Mouse (Mus musculus): ENCODE results near the gene Has1.
"Not testable (repeated sequence)": the region's sequence is repeated elsewhere in the genome, so short reads cannot be mapped to it uniquely, and the experiment has no call there.

Gene Has1

GRCm38 (mm10) chr17:17844606-17845005 is 10.4 kb downstream of the Has1 start:
- DNase-seq (ENCODE audit: low spot score), result not testable (repeated sequence)

- no peak for DNase-seq (ENCODE audit: low spot score)
These were observed 11.3 kb downstream of the Has1 start for GRCm38 (mm10) chr17:17843534-17844261.

GRCm38 (mm10) chr17:17840796-17841195 is 14.2 kb downstream of the Has1 start:
- DNase-seq (ENCODE audit: low spot score), result no peak

DNA sequence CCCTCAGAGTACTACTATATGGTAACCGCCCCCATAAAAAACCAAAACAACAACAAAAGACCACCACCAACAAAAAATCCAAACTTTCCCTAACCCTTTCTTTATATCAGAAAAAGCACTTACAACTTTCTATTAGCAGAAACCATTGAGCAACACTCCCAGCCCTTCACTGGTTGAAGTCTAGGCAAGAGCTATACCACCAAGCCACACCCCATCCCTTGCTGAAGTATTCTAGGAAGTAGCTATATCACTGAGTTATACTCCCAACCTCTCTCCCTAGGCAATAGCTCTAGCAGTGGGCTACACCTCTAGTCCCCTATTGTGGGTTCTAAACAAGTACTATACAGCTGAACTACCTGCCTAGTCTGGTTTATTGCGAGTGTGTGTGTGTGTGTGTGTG is 15.7 kb downstream of the Has1 start:
- no peak for DNase-seq (ENCODE audit: low spot score)

GRCm38 (mm10) chr17:17837919-17838701 is 16.9 kb downstream of the Has1 start:
- peak; percentile 97 for DNase-seq (ENCODE audit: low spot score)

GRCm38 (mm10) chr17:17837426-17837825 is 17.6 kb downstream of the Has1 start:
- DNase-seq (ENCODE audit: low spot score), result no peak

- DNase-seq (ENCODE audit: low spot score), result no peak
These were observed 18.9 kb downstream of the Has1 start for GRCm38 (mm10) chr17:17836101-17836500.

DNA sequence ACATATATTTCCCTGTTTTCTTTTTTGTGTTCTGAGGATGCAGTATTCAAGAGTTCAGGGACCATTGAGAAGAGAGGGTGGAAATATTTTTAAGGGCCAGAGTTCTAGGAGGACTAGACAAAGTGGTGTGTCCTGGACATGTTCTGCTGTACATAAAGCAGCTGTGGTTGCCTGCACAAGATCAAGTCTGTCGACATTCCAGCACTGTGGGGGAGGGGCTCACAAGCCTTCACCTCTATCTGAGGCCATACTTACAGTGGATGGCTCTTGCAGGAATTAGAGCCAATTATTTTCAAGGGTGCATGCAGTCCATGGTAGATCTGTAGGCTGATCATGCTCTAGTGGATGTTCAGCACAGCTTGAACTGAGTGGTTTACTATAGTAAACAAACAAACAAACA is 20.1 kb downstream of the Has1 start:
- DNase-seq (ENCODE audit: low spot score), result no peak

DNA sequence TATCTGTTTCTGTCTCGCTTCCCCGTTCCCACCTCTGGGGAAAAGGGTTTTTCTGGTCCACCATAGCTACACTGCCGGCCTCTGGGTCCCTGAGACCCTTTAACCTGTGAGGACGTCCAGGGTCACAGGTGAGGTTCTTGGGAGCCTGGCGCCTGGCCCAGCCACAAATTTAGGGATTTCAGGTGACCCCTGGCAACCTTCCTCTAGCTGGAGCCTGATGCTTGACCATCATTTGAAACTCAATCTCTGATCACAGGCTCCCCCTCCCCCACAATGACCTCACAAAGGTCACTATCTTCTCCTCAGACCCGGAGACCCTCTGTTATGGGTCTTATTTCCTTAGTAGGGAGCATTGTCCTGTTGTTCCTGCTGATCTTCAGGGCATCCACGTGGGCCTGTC is 24.3 kb downstream of the Has1 start:
- DNase-seq (ENCODE audit: low spot score), result no peak

- no peak for DNase-seq (ENCODE audit: low spot score)
These were observed 25.0 kb downstream of the Has1 start for GRCm38 (mm10) chr17:17829816-17830535.

GRCm38 (mm10) chr17:17829052-17829785 is 25.8 kb downstream of the Has1 start:
- no peak for DNase-seq (ENCODE audit: low spot score)

DNA sequence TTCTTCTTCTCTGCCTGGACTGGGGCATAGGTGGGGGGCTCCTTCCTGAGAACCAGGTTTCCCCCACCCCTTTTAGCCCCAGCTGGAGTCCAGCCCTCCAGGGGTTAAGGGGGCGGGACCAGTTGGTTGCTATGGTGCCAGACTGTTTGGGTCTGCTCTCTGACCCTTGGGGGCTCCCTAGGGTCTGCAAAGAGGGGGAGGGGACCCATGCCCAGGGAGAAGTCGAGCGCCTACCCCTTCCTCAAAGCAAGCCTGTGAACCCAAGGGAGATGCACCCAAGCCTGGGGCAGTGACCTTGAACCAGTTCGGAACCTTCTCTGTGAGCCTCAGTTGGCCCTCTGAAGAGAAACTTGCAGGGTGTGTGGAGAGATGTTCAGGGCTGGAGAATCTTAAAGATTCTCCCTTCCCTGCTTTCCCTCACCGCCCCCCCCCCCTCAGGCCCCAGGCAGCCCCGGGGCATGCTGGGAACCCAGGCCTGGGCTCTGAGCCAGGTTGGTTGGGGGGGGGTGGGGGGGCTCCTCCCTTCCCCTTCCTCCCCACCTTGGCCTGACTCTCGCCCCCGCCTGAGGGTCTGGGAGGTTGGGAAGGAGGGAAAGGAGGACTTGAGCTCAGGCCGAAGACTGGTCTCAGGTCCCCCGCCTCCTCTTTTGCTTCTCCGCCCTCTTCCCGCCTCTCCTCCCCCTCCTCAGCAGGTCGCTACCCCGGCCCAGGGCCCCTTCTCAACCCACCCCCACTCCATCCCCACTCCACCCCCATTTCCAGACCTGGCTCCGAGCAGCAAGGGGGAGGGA is 26.6 kb downstream of the Has1 start:
- DNase-seq (ENCODE audit: low spot score), result no peak

DNA sequence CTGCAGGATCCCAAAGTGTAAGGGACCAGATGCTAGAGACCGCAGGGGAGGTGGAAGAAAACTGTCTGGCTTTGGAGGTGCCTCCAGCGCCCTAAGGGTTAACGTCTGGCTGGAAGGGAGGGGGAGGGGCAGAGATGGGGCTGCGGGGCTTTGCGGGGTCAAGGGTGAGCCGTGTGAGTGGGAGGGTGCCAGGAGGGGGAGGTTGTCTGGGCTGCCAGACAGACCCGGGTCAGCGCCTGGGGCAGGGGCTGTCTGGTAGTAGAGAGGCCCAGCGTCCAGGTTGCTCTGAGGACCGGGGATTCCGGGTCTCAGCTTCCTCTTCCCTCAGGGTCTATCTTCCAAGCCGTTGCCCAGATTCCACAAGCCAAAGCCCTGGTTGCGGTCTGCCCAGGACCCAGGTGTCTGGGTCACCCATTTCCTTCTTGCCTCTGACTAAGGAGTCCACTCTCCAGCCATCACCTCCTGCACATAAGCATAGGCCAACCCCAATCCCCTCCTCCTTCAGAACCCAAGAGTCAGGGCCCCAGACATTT is 27.3 kb downstream of the Has1 start:
- no peak for DNase-seq (ENCODE audit: low spot score)

DNA sequence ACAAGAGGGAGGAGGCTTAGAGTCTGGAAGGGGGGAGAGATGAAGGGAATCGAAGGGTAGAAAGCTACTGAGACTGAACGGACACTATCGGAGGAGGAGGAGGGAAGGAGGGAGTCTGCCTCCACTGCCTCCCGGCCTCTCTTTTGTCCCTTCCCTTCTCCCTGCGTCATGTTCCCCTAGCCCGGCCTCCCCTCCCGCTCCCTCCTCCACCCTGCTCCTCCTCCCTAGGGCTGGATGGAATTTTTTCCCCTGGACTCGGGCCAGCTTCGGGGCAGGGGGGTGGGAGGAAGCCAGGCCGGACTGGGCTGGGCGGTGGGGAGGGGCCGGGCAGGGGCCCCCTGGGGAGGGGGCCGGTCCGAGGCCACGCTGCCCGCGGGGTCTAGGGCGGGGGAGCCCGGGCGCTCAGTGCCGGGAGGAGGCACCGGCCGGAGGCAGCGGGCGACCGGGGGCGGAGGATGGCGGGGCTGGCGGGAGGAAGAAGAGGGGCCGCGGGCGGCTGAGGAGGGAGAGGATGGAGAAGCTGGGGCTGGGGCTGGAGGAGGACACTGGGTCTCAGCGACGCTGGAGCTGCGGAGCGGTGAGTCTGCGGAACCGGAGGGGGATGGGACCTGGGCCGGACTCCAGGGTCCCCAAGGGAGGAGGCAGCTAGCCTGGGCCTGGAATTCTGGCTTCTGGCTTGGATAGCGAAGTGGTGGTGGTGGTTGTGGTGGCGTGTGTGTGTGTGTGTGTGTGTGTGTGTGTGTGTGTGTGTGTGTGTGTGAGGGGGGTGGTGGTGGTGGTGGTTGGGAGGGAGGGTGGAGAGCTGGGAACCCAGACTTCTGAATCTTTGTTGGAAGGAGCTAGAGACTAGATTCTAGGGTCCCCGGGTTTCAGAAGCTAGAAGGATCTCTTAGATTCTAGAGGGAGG is 28.0 kb downstream of the Has1 start, which contains the start of gene Spaca6:
TSS of gene Spaca6 (plus strand) at position 408 of the 907 bp plus-strand sequence.
- DNase-seq (ENCODE audit: low spot score), result peak; percentile 80

GRCm38 (mm10) chr17:17825921-17826591 is 28.9 kb downstream of the Has1 start:
- no peak for DNase-seq (ENCODE audit: low spot score)

DNA sequence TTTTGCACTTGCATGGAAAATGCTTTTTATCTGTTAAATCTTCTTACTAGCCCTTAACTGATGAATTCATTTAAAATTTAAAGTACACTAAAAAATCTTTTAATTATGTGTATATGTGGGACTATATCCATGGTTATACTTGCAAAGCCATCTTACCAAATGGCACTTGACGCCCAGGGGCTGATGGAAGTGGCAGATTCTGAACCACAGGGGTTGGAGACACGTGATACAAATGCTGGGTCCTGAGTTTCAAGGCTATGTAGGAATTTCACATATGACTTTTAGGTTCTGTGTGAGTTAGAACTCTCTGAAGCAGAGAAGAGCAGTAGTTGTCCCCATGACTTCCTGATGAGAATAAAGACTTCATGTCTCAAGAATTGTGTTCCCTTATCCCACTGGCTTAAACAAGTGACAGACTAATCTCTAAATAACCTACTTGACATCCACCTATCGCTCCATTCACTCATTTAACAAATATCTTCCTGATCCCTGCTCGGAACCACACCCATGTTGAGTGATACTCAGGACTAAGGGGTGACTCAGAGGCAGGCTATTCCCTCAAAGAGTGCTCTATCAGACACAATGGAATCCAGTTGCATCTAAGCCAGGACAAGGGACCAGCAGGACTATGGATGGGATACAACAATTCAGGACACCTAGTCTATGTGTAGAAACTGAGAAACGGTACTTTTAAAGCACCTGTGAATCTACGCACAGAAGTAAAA is 31.2 kb downstream of the Has1 start:
- DNase-seq (ENCODE audit: low spot score), result no peak

- no peak for DNase-seq (ENCODE audit: low spot score)
These were observed 59.5 kb downstream of the Has1 start for GRCm38 (mm10) chr17:17795527-17795926.
